Mouse (Mus musculus) brain, embryonic 14.5 days (tissue): ENCODE measurements around the gene Yars. TPM values are rescaled to one million over a fixed set of nuclear protein-coding genes. Genes with fewer than 3 reads are reported as not detected.

Experiments
- DNase-seq: peaks from one replicate; pipeline ENCODE4 v3.0.0-alpha.2; 2011; ENCODE audit warnings: low read depth
- CTCF ChIP-seq: fragments of 200-500 bp; IDR thresholded peaks from 2 replicates; pipeline ENCODE4 v1.5.1; 2012; ENCODE audit warnings: inconsistent platforms, mild to moderate bottlenecking, moderate library complexity, borderline replicate concordance; ENCODE audit not compliant: insufficient read depth, insufficient read length; ENCODE audit errors: extremely low read depth
- POLR2A ChIP-seq: fragments of 200-500 bp; IDR thresholded peaks from 2 replicates; pipeline ENCODE4 v1.6.1; 2012; ENCODE audit warnings: mild to moderate bottlenecking, inconsistent platforms, borderline replicate concordance; ENCODE audit not compliant: poor library complexity, insufficient read depth, insufficient read length, severe bottlenecking; ENCODE audit errors: extremely low read depth
- polyA plus RNA-seq: library from polyadenylated mRNA; depleted of rRNA; stranded (reverse); fragments of >200 nt; gene quantifications from 2 replicates; pipeline ENCODE4 v1.2.3, GENCODE M21; 2012; rRNA removed

Gene Yars
- polyA plus RNA-seq: 54.5 and 68.4 TPM in 2 replicates

DNA sequence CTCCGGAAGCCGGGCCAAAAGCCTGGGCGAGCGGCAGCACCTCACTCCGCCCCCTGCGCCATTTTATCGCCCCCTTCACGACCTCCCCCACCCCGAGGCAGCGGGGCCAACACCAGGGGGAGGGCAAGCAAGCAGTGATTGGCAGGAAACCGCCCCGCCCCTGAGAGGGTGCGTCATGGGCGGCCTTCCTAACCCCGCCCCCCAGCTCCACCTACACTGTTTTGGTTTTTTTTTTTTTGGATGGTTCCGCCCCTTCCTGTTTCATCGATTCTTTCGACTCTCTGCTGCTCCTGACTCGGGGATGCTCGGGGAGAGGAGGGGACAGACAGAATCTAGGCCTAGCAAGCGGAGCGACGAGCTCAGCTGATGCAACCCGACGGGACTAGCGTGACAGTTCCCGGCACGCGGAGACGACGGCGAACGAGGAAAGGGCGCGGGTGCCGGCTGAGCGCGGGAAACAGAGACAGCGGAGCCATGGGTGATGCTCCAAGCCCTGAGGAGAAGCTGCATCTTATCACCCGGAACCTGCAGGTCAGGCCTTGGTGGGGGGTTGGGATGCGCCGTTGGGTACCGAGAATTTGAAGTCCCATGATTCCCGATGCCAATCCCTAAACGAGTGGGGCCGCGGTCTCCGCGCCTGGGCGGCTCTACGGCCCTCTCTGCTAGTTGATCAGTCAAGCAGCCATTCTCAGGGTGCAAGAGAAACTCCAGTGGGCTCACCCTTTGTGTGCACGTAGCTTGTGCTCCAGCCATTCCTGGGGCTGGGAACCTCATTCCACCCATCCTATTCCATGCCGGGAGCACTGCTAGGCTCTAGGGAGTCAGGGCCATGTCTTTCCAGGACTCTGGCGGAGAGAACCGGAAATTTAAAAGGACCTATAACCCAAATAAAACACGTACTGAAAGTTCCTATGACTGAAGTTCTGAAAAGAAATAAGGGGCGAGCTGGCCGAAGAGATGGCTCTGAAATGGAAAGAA lies at the start of gene Yars, which contains the start of gene S100pbp:
Gene Yars, plus strand, starts transcription at position 219 of the 978 bp plus-strand sequence.
Gene S100pbp, minus strand, starts transcription at position 186 of the 978 bp plus-strand sequence.
- DNase-seq: peak; percentile 99

DNA sequence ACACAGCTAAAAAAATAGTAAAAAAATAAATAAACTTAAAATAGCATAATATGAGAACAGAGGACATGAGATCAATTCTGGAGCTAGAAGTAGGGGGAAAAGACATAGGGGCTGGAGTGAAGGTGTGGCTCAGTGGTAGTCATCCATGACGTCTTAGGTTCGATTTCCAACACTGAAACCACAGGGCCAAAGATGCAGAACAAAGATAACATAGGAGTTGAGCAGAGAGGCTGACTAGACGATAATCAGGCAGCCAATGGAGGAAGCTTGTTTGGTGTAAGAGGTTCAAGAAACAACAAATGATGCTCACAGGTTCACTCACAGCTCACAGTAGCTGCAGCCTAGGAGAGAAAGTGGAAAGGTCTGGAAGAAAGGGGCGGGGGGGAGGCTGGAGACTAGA lies 48.8 kb upstream of the Yars start:
- DNase-seq: no peak
- TF ChIP-seq CTCF (no peak), POLR2A (no peak)

More for the DNA sequence above, at the start of gene Yars, which contains the start of gene S100pbp:
- TF ChIP-seq CTCF: no peak
- TF ChIP-seq POLR2A: peak; percentile 36; the same call in 1 of the 2 replicates

DNA sequence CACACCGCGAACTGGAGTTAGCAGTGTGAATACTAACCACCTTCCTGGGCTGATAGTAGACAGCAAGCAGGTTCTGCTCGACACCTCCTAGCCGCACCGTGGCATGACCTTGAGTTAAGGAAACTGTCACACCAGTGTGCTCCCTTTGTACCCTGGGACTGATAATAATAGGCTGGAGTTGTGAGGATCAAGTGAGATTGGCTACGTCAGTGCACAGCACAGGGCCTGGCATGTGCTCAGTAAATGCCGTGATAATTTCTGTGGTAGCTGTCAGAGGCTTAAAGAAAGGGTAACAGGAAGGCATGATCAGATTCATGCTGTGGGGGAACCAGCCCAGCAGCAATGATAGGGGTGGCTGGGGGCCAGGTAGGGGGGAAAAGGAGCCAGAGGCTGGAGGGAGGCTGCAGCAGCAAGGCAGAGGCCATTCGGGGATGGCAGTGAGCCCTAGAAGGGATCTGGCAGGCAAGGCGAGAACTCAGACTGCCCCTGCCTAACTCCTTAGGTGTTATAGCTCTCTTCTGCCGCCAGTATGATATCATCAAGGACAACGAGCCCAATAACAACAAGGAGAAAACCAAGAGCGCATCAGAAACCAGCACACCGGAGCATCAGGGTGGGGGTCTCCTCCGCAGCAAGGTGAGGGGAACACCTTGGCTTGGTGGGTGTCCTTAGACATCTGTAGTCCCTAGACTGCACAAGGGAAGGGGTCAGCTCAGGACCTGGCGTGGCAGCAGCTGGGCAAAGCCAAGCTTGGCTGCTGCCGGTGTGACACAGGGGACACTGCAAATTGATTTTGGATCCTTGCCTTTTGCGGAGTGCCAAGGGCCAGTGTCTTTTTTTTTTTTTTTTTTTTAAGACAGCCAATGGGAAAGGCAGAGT lies 47.8 kb upstream of the Yars start:
- DNase-seq: peak; percentile 55
- TF ChIP-seq POLR2A (no peak), CTCF (no peak)

DNA sequence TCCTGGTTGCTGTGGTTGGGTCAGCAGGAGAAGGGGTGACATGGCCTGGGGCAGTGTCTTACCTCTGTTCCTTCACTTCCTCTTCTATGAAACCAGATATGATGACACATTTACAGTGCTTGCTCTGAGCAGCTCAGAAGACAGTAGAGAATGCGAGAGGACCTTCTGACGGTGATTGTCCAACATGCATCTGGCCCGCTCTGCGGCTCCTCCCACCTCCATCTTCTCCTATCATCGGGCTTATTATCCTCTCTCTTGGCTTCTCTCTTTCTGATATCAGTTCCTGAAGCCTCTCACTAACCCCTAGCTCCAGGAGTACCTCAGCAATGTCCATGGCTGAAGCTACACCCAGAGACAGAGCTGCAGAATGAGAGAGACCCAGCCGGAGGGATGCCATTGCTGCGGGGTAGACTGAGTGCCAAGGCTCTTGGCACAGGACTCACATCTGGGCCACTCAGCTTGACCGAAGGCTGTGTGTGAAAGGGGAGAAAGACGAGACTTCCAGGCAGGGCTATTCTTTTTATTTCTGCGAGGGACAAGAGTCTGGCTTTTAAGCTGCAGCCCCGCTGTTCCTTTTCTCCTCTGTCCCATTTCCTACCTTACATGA lies 47.0 kb upstream of the Yars start:
- TF ChIP-seq CTCF: no peak
- no peak for TF ChIP-seq POLR2A
- DNase-seq: no peak

DNA sequence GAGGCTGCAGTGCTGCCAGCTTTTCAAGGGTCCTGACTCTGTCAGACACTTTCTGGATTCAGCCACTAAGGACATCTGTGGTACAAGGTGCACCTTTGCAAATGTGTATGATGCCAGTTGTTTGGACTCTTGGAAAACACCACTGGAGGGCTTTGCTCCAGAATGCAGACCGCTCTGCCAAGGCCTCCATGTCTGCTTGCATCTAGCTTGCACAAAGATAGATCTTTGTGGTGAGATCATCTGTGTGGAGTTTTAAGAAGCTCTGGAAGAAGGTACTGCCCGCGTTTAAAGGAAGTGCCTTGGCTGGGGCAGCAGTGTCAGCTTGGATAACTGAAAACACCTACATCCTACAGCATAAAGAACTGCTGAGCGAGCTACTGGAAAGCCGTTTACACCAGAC lies 46.1 kb upstream of the Yars start:
- DNase-seq: no peak
- TF ChIP-seq CTCF (no peak), POLR2A (no peak)

DNA sequence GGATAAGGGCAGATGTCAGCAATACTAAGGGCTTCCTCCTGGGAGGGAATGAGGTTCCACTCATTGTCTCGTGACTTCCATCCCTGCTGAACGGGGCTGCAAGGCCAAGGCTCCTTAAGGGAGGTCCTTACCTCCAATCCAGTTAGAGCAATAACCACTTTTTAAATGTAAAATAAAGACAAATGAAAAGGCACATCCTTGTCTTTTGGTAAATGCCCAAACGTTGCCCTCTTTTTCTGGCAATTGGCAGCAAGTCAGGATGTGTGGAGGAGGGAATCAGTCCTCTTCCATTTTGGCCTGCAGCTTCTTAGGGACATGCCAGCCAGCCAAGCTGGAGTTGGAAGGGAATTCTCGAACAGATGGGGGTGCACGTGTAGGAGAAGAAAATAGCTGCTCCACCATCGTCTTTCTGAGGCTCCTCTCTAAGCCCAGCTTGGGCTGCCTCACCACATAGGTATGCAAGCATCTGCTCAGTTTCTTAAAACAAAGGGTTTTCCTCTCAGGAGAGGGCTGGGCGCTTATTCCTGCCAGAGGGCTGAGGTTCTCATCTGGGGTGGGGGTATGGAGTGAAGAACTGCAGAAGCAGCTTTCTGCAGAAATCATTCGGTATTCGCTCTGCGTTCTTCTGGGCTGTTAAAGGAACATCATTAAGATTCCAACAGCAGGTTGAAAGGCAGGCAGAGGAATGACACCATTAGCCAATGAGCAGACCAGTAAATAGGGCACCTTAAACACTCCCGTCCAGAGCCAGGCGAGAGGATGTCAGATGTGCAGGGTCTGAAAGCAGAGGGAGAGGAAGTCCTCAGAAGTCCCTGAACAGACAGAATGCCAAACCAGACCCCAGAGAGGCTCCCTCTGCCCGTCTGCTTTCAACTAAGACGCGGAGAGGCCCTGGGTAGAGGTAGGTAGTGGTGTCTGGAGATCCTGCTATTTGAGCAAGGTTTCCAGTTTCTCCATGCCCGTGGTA lies 44.9 kb upstream of the Yars start:
- TF ChIP-seq CTCF: no peak
- no peak for TF ChIP-seq POLR2A

DNA sequence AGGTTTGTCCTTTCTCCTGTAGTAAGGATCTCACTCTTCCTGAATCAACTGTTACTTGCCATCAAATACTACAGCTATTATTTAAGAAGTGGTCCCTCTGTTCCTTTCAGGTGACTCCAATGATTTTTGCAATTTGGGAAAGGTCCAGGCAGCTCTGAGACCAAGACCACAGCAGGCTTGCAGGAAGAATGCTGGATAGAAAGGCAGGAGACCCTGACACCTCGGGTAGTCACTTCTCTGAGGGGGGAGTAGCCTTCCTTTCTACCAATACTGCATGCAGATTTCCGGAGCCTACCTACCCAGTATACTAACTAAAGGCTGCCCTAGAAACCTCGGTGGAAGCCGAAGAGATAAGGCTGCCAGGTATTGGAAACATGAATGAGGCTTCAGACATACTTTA lies 44.1 kb upstream of the Yars start:
- no peak for TF ChIP-seq CTCF
- TF ChIP-seq POLR2A: no peak
- DNase-seq: no peak

More for the DNA sequence above, 44.9 kb upstream of the Yars start:
- DNase-seq: peak; percentile 89

DNA sequence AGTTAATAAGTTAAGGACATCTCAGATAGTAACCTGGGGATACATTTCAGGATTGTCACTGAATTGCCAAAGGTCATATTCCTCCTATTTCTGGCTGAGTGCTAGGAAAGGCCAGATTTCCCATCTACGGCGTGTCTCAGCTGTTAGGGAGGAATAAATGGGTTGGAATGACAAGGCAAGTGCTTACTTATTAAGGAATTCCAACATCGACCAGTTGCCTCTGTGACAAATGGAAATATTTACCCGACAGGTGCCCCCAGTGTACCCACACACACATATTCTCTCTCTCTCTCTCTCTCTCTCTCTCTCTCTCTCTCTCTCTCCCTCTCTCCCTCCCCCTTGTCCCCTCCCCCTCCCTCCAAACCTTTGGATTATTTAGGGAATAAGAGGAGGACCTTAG lies 43.6 kb upstream of the Yars start:
- TF ChIP-seq CTCF (no peak), POLR2A (no peak)
- DNase-seq: no peak

DNA sequence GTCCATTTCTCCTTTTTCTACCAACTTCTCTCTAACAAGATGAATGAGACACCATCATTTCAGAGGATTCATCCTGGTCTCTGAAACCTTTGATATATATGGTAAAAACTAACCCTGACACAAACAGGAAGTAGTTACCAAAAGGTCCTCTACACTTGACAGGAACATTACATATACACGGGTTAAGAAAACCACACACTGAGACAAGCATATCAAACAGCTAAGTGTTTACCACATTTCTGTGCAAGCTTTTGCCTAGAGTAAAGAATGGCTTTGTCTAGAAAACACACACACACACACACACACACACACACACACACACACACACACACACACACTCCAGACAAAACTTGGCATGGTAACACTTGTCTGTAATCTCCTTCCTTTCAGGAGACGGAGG lies 43.2 kb upstream of the Yars start:
- no peak for DNase-seq
- TF ChIP-seq CTCF (no peak), POLR2A (no peak)
